Mouse (Mus musculus) lung, postnatal 0 days (tissue): ENCODE measurements around the gene Fam183b.

Source experiments
- CTCF ChIP-seq: IDR thresholded peaks from 2 replicates; pipeline ENCODE4 v1.5.1; 2016; ENCODE audit warnings: antibody characterized with exemption, mild to moderate bottlenecking
- EP300 ChIP-seq: IDR thresholded peaks from 2 replicates; pipeline ENCODE4 v1.6.1; 2016; ENCODE audit warnings: antibody characterized with exemption, mild to moderate bottlenecking, control low read depth

DNA sequence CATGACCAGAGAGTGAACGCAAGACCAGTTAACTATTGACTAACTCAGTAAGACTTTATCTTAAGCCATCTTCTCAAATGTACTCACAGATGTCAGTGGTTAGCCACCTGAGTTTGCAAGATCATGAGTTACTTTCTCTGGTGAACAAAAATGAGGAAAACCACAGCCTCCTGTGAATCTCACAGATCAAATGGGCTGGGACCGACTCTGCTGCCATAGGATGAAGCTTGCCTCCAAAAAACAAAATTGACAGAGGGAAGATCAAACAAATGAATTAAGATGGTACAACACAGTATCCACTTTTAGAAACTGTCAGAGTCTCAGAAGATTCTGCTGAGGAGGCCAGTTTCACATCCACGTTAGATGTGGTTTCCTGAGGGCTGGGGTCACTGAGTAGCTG, 28.0 kb upstream of the Fam183b start:
- TF ChIP-seq CTCF (no peak), EP300 (no peak)
